Mouse (Mus musculus) thymus, postnatal 14 days (tissue): ENCODE data around the gene Aspscr1.
"Not testable (repeated sequence)": the region's sequence is repeated elsewhere in the genome, so short reads cannot be mapped to it uniquely, and the experiment has no call there.

ENCODE experiments used
- DNase-seq: peaks from one replicate; pipeline ENCODE4 v3.0.0; 2021

Gene Aspscr1

DNA sequence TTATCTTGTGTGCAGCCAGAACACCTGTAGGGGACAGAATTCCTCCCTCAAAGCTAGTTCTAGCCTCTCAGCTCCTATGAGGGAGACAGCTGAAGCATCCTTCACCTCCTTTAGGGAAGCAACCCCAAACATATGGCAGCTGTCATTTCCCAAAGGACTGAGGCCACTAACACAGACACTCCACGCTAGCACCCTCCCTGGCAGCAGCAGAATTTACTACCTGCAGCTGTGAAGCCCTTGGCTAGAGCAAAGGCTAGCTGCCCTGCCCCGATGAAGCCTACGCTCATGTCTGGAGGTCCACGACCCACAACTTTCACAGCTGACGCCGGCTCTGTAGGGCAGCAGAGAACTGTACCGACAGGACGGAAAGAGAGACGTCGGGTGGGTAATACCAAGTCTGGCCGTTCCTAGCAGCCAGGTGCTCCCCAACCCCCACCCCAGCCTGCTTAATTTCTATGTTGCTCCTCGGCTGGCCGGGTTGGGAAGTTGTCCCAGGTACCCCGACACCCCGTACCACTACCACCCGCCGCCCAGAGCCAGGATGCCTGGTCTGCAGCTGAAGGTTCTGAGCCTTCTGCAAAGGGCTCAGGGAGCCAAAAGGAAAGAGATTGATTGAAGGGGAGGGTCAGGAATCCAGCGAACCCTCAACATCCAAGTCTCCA is 29.7 kb upstream of the Aspscr1 start:
- peak; percentile 48 for DNase-seq

DNA sequence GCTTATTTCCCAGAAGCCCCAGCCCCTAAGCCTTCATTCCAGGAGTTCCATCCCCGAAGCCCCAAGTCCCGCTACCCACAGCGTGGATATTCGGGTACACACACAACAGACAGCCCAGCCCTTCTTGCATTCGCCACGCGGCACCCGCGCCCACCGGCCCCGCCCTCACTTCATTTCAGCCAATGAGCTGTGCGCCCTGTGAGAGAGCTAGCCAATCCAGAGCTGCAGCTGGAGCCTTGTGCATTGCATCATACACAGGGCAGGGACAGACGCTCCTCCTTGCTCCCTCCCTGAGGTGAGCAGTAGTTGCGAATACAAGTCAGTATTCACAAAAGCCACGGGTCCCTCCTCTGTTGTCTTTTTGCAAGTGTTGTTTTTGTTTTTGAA is 29.2 kb upstream of the Aspscr1 start, which contains the start of gene Pycr1:
Gene Pycr1, minus strand, starts transcription at position 169 of the 387 bp plus-strand sequence.
- DNase-seq, result peak; percentile 96

GRCm38 (mm10) chr11:120647047-120647830 is 25.5 kb upstream of the Aspscr1 start:
- DNase-seq, result peak; percentile 13

- peak; percentile 65 for DNase-seq
These were observed 24.7 kb upstream of the Aspscr1 start, which contains the start of gene Myadml2 for GRCm38 (mm10) chr11:120648001-120648476. Myadml2 (minus strand) TSS chr11:120648158.

DNA sequence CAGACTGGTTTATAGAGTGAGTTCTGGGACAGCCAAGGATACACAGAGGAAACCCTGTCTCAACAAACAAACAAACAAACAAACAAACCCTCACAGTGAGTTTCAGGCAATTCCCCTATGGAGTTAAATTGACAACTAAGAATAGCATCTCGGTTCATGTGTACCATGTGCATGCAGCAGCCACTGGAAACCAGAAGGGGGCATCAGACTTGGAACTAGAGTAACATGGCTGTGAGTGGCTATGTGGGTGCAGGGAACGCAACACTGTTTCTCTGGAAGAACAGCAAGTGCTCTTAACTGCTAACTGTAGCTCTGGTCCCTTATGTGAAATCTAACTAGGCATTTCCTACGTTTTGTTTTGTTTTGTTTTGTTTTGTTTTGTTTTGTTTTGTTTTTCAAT is 20.9 kb upstream of the Aspscr1 start:
- DNase-seq, result no peak

GRCm38 (mm10) chr11:120654741-120655140 is 18.0 kb upstream of the Aspscr1 start:
- no peak for DNase-seq

DNA sequence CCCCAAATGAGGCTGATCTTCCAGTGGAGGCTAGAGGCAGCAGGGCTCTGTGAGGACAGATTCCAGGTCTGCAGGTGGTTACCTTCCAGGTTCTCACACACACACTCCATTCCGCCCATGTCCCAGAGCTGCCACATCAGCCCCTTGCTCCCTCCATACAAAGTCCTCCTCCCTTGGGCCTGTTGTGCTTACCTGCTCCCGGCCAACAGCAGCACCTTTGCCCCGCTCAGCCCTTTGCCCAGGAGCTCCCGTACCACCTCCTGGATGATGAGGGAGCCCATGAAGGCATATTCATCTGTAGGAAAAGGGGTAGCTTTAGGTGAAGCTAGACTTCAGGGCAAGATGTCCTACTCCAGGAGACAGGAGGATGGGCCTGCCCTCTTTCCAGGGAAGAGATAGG is 15.5 kb upstream of the Aspscr1 start:
- no peak for DNase-seq

- peak; percentile 89 for DNase-seq
These were observed 13.8 kb upstream of the Aspscr1 start for GRCm38 (mm10) chr11:120658876-120659410.

- DNase-seq, result peak; percentile 6
These were observed 13.1 kb upstream of the Aspscr1 start for GRCm38 (mm10) chr11:120659509-120660300.

DNA sequence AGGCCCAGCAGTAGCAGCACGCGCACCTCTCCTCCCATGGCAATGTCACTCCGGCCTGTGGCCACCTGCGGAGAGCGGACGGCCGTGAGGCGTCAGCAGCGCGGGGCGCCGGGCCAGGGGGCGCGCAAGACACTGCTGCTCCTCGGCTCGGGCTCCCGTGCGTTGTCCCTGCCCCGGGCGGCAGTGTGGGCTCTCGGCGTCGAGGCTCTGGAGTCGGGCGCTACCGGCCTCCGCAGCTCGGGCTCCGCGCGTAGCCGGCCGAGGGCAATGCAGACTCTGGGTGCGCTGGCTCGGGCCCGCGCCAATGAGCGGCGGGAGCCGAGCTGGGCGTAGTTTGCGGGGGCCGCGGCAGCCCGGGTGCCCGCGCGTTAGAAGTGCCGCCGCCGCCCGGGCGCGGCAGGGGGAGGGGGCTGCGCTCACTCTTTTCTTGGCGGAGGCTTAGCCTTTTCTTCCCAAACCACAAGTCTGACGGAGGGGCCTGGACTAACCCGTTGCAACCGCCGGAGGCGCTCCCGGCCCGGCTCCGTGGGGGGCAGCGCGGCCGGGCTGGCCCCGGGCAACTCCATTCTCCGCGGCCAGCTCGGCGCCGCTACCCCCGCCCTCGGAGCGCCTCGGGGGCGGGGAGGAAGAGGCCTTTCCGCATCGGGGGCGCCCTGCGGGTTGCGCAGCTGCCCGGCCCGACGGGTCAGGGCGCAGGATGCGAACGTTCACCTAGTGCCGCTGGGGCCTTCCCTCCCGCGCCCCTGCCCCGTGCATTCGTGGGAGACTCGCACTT is 12.3 kb upstream of the Aspscr1 start:
- peak; percentile 25 for DNase-seq

DNA sequence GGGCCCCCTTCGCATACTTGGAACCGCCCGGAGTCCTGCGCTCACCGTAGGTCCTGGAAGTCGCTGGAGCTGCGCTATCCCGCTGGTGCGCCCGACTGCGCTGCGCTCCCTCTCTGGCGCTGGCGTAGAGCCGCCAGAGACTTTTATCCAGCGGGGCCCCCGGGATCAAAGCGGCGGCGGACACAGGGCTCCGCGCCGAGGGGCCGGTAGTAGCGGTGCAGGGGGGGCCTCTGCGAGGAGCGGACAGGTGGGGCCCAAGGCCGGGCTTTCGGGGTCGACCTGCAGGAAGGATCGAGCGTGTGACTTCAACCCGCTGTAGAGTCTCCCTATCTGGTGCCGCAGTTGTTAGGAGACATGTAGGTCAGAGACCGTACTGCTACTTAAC is 11.7 kb upstream of the Aspscr1 start, which contains the start of gene Notum:
Gene Notum, minus strand, starts transcription at position 100 of the 385 bp plus-strand sequence.
- no peak for DNase-seq

- no peak for DNase-seq
These were observed 10.0 kb upstream of the Aspscr1 start for GRCm38 (mm10) chr11:120662759-120663158.

DNA sequence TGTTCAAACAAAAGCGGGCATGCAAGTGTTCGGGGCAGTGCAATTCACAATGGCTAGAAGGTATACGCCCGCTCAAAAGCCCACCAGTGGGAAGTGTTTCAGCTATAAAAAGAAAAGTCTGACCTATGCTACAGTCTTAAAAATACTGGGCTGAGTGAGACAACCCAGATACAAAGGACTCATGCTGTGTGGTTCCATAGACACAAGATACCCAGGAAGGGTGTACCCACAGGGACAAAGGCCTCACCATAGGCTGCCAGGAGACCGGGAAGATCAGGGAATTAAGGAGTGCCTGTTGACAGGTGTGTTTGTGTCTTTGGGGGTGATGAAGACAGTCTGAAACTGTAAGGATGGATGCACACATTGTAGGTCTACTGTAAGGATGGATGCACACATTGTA is 9.1 kb upstream of the Aspscr1 start:
- no peak for DNase-seq

DNA sequence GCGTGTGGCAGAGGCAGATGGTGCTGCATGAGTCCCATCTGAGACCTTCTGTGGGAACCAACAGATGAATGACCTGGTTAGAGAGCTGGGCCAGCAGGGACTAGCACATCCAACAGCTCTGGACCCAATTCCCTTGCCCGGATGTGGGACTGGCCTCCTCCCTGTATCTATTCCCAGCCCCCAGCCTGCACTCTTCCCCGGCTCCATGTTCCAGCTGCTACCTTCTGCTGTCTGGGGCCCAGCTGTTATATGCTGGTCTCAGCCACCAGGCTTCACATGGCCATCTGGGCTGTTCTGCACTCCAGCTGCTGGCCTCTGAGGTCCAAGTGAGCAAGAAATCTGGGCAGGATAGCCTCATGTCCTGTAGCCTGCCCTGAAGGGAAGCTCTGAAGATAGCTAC is 7.4 kb upstream of the Aspscr1 start:
- no peak for DNase-seq

DNA sequence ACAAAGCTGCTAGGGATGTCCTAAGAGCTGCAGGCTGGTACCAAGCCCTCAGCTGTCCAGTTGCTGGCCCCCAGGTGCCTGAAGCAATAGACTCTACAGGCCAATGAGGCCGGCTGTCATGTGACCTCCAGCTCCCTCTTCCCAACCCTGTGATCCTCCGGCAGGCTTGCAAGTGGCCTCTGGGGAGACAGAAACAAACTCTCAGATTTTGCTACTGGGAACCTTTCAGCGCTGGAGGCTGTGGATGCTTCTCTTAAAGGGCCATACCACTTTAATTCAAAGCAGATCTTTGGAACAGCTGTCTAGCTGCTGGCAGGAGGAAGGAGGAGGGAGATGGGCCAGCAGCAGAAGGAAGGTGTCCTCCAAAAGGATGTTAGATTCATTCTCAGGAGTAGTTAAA is 6.2 kb upstream of the Aspscr1 start:
- no peak for DNase-seq

DNA sequence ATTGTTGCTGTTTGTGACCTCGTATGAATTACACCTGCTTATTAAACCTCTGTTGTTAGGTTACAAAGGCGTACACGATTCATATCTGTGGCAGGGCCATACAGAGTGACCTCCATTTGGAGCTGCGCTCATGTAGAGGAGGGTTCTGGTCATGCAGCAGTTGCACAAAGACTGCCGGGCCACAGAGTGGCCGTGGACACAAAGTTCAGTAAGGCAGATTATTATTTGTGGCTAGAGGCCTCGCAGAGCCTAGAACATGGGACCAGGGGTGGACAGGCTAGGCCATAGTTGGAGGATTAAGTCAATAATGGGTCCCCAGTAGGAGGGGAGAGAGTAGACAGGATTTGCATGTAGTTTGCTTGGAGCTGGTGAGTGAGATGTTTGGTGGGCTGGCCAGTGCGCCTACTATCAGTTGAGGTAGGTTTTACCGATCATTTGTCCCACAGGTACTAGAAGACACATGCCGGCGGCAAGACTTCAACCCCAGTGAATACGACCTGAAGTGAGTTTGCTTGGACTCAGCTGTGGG is 885 bp downstream of the Aspscr1 start:
- DNase-seq, result no peak

DNA sequence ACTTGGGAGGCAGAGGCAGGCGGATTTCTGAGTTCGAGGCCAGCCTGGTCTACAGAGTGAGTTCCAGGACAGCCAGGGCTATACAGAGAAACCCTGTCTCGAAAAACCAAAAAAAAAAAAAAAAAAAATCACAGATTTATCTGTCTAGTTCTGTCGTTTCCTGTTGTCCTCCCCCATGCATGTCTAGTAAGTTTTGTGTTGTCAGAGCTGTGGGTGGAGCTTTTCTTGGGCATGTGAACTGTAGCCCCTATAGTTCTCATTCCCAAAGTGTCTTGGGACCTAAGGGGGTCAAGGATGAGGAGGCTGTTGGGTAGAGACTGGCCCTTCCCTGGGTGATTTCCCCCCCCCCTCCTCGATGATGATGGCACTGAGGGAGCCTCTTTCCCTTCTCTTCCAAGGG is 3.1 kb downstream of the Aspscr1 start:
- DNase-seq, result not testable (repeated sequence)

- no peak for DNase-seq
These were observed 4.2 kb downstream of the Aspscr1 start for GRCm38 (mm10) chr11:120676951-120677350.

GRCm38 (mm10) chr11:120679909-120680308 is 7.1 kb downstream of the Aspscr1 start:
- peak; percentile 21 for DNase-seq

DNA sequence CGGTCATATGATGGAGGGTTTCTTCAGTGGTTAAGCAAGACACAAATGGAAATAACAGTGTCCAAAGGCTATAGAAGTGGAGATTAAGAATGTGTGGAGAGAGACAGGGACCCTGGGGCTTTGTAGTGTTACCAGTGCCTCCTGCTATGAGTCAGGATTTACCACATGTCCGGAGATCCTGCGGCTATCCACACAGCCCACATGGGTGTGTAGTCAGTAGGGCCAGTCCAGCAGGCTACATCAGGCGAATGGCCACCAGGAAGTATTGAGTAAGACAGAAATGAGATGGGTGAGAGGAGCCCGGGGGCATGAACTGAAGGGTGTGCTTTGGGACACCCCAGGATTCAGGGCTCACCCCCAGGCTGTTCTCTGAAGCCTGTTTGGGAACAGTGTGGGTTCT is 9.9 kb downstream of the Aspscr1 start:
- DNase-seq, result no peak

- no peak for DNase-seq
These were observed 10.8 kb downstream of the Aspscr1 start for GRCm38 (mm10) chr11:120683536-120683935.

DNA sequence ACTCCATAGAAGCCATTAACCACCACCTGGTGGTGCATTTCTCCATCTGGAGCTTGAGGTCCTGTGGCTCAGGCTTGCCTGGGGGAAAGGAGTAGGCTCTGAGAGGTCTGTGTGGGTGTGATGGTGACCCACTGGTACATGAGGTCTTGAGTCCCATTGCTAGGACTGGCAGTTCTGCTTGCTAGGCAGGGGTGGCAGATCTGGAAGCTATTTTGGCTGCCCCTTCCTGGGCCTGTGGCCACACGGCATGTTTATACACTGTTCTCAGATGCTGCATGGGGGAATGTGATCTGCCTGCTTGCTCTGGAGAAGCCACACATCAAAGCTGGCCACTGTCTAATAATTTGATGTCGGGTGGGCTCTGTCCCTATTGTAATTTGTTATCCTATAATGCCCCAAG is 11.3 kb downstream of the Aspscr1 start:
- no peak for DNase-seq
